Mouse (Mus musculus) cerebellum, adult (tissue): ENCODE measurements around the gene Tex101.
"Not testable (repeated sequence)": the region's sequence is repeated elsewhere in the genome, so short reads cannot be mapped to it uniquely, and the experiment has no call there.

Source experiments
- ATAC-seq: cut with Nextera tagmentation; 2 replicates; pipeline ENCODE4 v1.9.2; 2017; ENCODE audit warnings: mild to moderate bottlenecking, moderate library complexity, mixed read lengths; ENCODE audit not compliant: insufficient number of reproducible peaks, low FRiP score, low TSS enrichment

Tex101 gene

DNA sequence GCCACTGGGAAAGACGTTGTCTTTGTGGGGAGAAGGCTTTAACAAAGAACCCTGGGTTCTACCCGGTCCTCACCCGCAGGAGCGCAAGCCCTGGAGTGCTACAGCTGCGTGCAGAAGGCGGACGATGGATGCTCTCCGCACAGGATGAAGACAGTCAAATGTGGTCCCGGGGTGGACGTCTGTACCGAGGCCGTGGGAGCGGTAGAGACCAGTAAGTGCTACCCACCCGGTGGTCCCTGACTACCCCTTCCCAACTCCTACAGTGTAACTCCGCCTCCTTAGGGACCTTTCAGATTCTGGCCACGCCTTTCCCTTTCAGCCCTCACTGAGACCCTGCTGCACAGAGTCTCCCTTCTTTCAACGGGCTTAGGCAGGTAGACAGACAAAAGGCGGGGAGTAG is 39.4 kb downstream of the Tex101 start:
- no peak for ATAC-seq

GRCm38 (mm10) chr7:24636264-24636663 is 40.2 kb downstream of the Tex101 start, which contains the start of gene Lypd3:
Gene Lypd3 (plus strand): TSS chr7:24636550.
- ATAC-seq: no peak

- no peak for ATAC-seq
Measured at GRCm38 (mm10) chr7:24630116-24630880, 46.2 kb downstream of the Tex101 start.

- no peak for ATAC-seq
Measured at GRCm38 (mm10) chr7:24629672-24630071, 46.8 kb downstream of the Tex101 start.

- no peak for ATAC-seq
Measured at GRCm38 (mm10) chr7:24628685-24629610, 47.5 kb downstream of the Tex101 start.

GRCm38 (mm10) chr7:24622967-24623366 is 53.5 kb downstream of the Tex101 start:
- ATAC-seq: no peak

DNA sequence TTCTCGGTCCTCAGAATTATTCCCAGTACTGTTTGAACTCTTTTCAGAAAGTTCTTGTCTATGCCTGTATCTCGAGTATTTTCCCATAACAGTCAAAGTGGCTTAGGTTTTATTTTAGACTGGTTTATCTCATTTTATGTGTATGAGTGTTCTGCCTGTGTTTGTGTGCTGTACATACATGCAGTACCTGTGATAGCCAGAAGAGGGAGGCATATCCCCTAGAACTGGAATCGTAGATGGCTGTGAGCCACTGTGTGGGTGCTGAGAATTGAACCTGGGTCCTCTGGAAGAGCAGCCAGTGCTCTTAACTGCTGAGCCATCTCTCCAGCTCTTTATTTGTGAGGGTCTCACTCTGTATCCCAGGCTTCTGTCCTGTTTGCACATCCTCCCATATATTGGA is 55.3 kb downstream of the Tex101 start:
- ATAC-seq: no peak

DNA sequence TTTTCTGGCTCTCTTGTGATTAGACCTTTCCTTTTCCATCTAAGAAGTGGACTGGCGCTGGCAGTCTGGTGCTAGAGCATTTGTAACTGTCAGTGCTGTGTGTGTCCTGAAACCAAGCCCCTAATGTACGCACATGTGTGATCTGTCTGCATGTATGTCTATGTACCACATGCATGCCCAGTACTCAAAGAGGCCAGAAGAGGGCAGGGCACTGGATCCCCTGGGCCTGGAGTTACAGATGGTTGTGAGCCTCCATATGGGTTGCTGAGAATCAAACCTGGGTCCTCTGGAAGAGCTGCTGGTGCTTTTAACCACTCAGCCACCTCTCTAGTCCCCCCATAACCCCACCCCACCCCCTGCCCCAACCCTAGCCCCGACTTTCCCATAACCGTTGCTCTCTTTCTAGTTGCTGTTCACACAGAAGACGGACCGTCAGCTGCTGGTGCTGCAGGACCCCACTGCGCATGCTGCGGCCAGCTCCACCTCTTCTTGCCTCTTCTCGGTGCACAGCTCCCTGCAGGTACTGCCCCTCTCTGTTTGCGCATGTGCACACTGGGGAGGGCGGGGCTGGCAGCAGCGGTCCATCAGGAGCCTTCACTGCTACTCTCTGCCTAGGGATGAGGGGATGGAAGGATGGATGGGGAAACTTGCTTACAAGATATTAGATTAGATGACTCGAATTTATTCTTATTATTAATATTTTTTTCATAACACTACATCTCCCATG is 56.6 kb downstream of the Tex101 start:
- no peak for ATAC-seq

GRCm38 (mm10) chr7:24618374-24618773 is 58.1 kb downstream of the Tex101 start:
- ATAC-seq: not testable (repeated sequence)
